Mouse (Mus musculus): Measurements from ENCODE around the gene Zfp112.
"Not testable (repeated sequence)": the region's sequence is repeated elsewhere in the genome, so short reads cannot be mapped to it uniquely, and the experiment has no call there.

Gene Zfp112

GRCm38 (mm10) chr7:24112156-24112856 is at the start of gene Zfp112:
TSS of gene Zfp112 (plus strand) at chr7:24112314.
- DNase-seq (ENCODE audit: low read depth, low spot score): no peak

- DNase-seq (ENCODE audit: low read depth, low spot score): not testable (repeated sequence)
Observed at GRCm38 (mm10) chr7:24074424-24074823, 37.7 kb upstream of the Zfp112 start.

- peak; percentile 98 for DNase-seq (ENCODE audit: low read depth, low spot score)
Observed at GRCm38 (mm10) chr7:24081634-24082431, 30.3 kb upstream of the Zfp112 start, which contains the start of gene Zfp180. TSS of gene Zfp180 (plus strand) at chr7:24081924.

GRCm38 (mm10) chr7:24082457-24083235 is 29.5 kb upstream of the Zfp112 start:
- DNase-seq (ENCODE audit: low read depth, low spot score): peak; percentile 25

- DNase-seq (ENCODE audit: low read depth, low spot score): peak; percentile 27
Observed at GRCm38 (mm10) chr7:24086871-24087270, 25.2 kb upstream of the Zfp112 start.

GRCm38 (mm10) chr7:24087485-24088125 is 24.5 kb upstream of the Zfp112 start:
- DNase-seq (ENCODE audit: low read depth, low spot score): no peak

- DNase-seq (ENCODE audit: low read depth, low spot score): no peak
Observed at GRCm38 (mm10) chr7:24104403-24104802, 7.7 kb upstream of the Zfp112 start.

GRCm38 (mm10) chr7:24105144-24105703 is 6.9 kb upstream of the Zfp112 start:
- DNase-seq (ENCODE audit: low read depth, low spot score): no peak

GRCm38 (mm10) chr7:24110839-24111238 is 1.3 kb upstream of the Zfp112 start:
- no peak for DNase-seq (ENCODE audit: low read depth, low spot score)

GRCm38 (mm10) chr7:24111772-24112155 is 350 bp upstream of the Zfp112 start:
- no peak for DNase-seq (ENCODE audit: low read depth, low spot score)

- no peak for DNase-seq (ENCODE audit: low read depth, low spot score)
Observed at GRCm38 (mm10) chr7:24113001-24113400, 887 bp downstream of the Zfp112 start.

GRCm38 (mm10) chr7:24116655-24117054 is 4.5 kb downstream of the Zfp112 start:
- no peak for DNase-seq (ENCODE audit: low read depth, low spot score)

- no peak for DNase-seq (ENCODE audit: low read depth, low spot score)
Observed at GRCm38 (mm10) chr7:24133425-24133995, 21.4 kb downstream of the Zfp112 start.

- DNase-seq (ENCODE audit: low read depth, low spot score): peak; percentile 91
Observed at GRCm38 (mm10) chr7:24133996-24134828, 22.1 kb downstream of the Zfp112 start, which contains the start of gene Zfp235. TSS of gene Zfp235 (plus strand) at chr7:24134169.

- DNase-seq (ENCODE audit: low read depth, low spot score): no peak
Observed at GRCm38 (mm10) chr7:24142566-24142965, 30.5 kb downstream of the Zfp112 start.

GRCm38 (mm10) chr7:24153272-24153671 is 41.2 kb downstream of the Zfp112 start:
- DNase-seq (ENCODE audit: low read depth, low spot score): peak; percentile 22

- no peak for DNase-seq (ENCODE audit: low read depth, low spot score)
Observed at GRCm38 (mm10) chr7:24172191-24172590, 60.1 kb downstream of the Zfp112 start.

GRCm38 (mm10) chr7:24174618-24175336 is 62.7 kb downstream of the Zfp112 start, which contains the start of gene Zfp114:
TSS of gene Zfp114 (plus strand) at chr7:24175060.
- peak; percentile 19 for DNase-seq (ENCODE audit: low read depth, low spot score)

GRCm38 (mm10) chr7:24175337-24175711 is 63.2 kb downstream of the Zfp112 start:
- DNase-seq (ENCODE audit: low read depth, low spot score): no peak
